Mouse (Mus musculus) neural tube, embryonic 13.5 days (tissue): ENCODE measurements at regions not wholly inside any gene's neighbourhood (a gene's known extent, or its start where the extent isn't known, plus 50 kb on each side); places are given as distances from the start of the nearest gene placed in this dataset.

Experiments used
- ATAC-seq: fragments of 200-750 bp; cut with Nextera tagmentation; 2 replicates; pipeline ENCODE4 v1.8.0; 2017; ENCODE audit warnings: low read depth, mild to moderate bottlenecking, moderate TSS enrichment, moderate library complexity
- H3K27ac ChIP-seq: fragments of 300-500 bp; sonication (generic); replicated peaks from 2 replicates; pipeline ENCODE4 v1.5.1; 2015; ENCODE audit warnings: moderate library complexity, mild to moderate bottlenecking, inconsistent platforms
- H3K27me3 ChIP-seq: fragments of 300-500 bp; sonication (generic); 2 replicates; pipeline ENCODE4 v1.6.1; 2015; ENCODE audit warnings: mild to moderate bottlenecking, inconsistent platforms
- H3K36me3 ChIP-seq: fragments of 300-500 bp; sonication (generic); 2 replicates; pipeline ENCODE4 v1.6.1; 2015; ENCODE audit warnings: mild to moderate bottlenecking, inconsistent platforms
- H3K4me1 ChIP-seq: fragments of 300-500 bp; sonication (generic); replicated peaks from 2 replicates; pipeline ENCODE4 v1.6.1; 2015; ENCODE audit warnings: inconsistent platforms
- H3K4me2 ChIP-seq: fragments of 300-500 bp; sonication (generic); 2 replicates; pipeline ENCODE4 v1.6.1; 2015; ENCODE audit warnings: inconsistent platforms, mild to moderate bottlenecking, moderate library complexity
- H3K4me3 ChIP-seq: fragments of 300-500 bp; sonication (generic); 2 replicates; pipeline ENCODE4 v1.5.1; 2015; ENCODE audit warnings: mild to moderate bottlenecking, inconsistent platforms
- H3K9ac ChIP-seq: fragments of 300-500 bp; sonication (generic); 2 replicates; pipeline ENCODE4 v1.6.1; 2015; ENCODE audit warnings: moderate library complexity, mild to moderate bottlenecking, inconsistent platforms
- H3K9me3 ChIP-seq: fragments of 300-500 bp; sonication (generic); 2 replicates; pipeline ENCODE4 v1.6.1; 2016; ENCODE audit warnings: inconsistent platforms
- WGBS: fragments of 180-500 bp; shearing (Covaris S2); methylation state at CpG from one replicate; pipeline ENCODE4 v1.1.7; 2015; 5-methylcytosine and 5-hydroxymethylcytosine counted together

DNA sequence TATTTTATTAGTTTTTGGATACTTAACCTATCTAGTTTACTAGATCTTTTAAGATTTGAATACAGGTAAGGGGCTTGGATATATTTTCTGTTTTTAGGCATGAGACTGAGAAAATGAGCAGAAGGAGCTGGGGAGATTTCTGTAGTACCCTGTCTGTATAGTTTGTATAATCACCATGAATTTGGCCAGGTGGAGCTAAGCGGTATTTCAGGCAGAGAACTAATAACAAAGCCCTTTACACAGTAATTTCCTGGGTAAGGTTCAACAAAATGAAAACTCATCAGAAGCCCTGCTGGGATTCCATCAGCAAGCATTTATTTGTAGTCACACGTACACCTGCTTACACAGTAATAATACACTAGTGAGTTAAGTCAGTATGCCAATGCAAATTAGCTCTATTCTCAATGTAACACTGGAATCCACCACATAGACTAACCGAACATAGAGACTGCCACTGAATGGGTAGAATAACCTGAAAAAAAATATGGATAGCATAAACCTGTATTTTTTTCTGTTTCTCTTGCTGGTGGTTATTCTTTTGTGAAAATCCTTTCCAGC is 1036.9 kb downstream of the Robo2 start:
- 46% methylated on average over 3 of the region's 3 CpGs for WGBS
- Histone ChIP-seq H3K9me3 (no peaks in the 10 kb centered on the region), H3K36me3 (no peaks in the 10 kb centered on the region), H3K27me3 (no peaks in the 10 kb centered on the region), H3K4me3 (no peak overlapping the region), H3K4me2 (no peak overlapping the region), H3K27ac (peak overlapping the region; percentile 62), H3K9ac (no peak overlapping the region), H3K4me1 (peaks cover 12% of the 10 kb centered on the region; the same call in 1 of the 2 replicates)
- peak; percentile 89 for ATAC-seq

GRCm38 (mm10) chr16:73368607-73369233 is 1042.9 kb downstream of the Robo2 start:
- Histone ChIP-seq H3K27me3 (no peaks in the 10 kb centered on the region), H3K9me3 (no peaks in the 10 kb centered on the region), H3K4me3 (no peak overlapping the region), H3K9ac (0 out of 2 replicates have a peak overlapping the region, but pooled peaks have one; percentile 0), H3K4me2 (no peak overlapping the region), H3K27ac (peak overlapping the region; percentile 81), H3K4me1 (peaks cover 27% of the 10 kb centered on the region), H3K36me3 (no peaks in the 10 kb centered on the region)
- peak; percentile 58; the same call in 1 of the 2 replicates for ATAC-seq
- 28% methylated on average over 10 of the region's 10 CpGs for WGBS

DNA sequence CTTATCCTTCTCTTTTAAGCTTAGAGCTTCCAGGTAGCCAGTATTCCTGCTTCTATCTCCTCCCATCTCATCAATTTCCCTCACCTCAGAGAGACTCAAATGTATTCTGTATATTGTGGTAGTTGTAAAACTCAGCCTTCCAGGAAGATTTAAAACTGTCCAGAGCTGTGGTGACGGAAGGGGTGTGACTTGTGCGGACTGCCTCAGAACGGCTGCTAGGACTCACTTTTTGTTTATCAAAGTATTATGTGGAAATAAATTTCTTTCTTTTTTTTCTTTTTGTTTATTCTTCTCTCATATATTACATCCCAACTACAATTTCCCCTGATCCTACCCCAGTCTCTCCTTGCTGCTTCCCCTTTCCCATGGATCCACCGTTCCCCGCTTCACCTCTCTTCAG is 1043.7 kb downstream of the Robo2 start:
- 65% methylated on average over 5 of the region's 5 CpGs for WGBS
- Histone ChIP-seq H3K27me3 (no peaks in the 10 kb centered on the region), H3K36me3 (no peaks in the 10 kb centered on the region), H3K27ac (peak overlapping the region; percentile 81), H3K9me3 (no peaks in the 10 kb centered on the region), H3K4me3 (no peak overlapping the region), H3K9ac (0 out of 2 replicates have a peak overlapping the region, but pooled peaks have one; percentile 0), H3K4me1 (peaks cover 27% of the 10 kb centered on the region), H3K4me2 (no peak overlapping the region)
- no peak for ATAC-seq

- H3K27me3 ChIP-seq, result no peaks in the 10 kb centered on the region
- peak overlapping the region; percentile 26 for H3K4me2 ChIP-seq
- H3K9me3 ChIP-seq, result no peaks in the 10 kb centered on the region
- WGBS, result 52% methylated on average over 17 of the region's 17 CpGs
- H3K36me3 ChIP-seq, result no peaks in the 10 kb centered on the region
- peaks cover 27% of the 10 kb centered on the region for H3K4me1 ChIP-seq
- H3K4me3 ChIP-seq, result no peak overlapping the region
- H3K27ac ChIP-seq, result peak overlapping the region; percentile 49
- ATAC-seq, result no peak
- H3K9ac ChIP-seq, result no peak overlapping the region; the same call in 1 of the 2 replicates
Measured at GRCm38 (mm10) chr16:73367226-73367840, 1044.3 kb downstream of the Robo2 start.

DNA sequence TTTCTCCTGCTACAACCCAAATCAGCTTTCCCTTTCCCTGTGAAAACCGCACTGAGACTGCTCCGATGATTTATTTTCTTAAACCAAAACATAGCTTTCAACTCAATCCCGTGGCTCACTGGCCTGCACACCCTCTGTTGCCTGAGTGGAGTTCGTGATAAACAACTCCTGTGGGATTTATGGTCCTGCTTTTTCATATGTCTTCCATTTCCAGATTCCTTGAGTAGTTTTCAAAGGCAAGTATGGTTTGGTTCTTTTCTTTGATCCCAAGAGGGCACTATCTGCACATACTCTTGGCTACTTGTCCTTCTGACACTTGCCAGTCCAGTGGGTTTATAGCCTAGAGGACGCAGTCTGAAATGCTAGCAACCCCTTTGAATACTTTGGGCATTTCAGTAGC is 1042.6 kb downstream of the Robo1 start:
- Histone ChIP-seq H3K27me3 (no peaks in the 10 kb centered on the region), H3K9ac (no peak overlapping the region), H3K36me3 (no peaks in the 10 kb centered on the region), H3K4me2 (no peak overlapping the region), H3K27ac (no peak overlapping the region), H3K9me3 (no peaks in the 10 kb centered on the region), H3K4me1 (peaks cover 5% of the 10 kb centered on the region; the same call in 1 of the 2 replicates), H3K4me3 (no peak overlapping the region)
- WGBS, result 36% methylated on average over 5 of the region's 5 CpGs
- ATAC-seq, result no peak

- Histone ChIP-seq H3K9ac (no peak overlapping the region), H3K4me3 (no peak overlapping the region), H3K9me3 (no peaks in the 10 kb centered on the region), H3K4me1 (no peaks in the 10 kb centered on the region), H3K27me3 (no peaks in the 10 kb centered on the region), H3K36me3 (no peaks in the 10 kb centered on the region), H3K4me2 (no peak overlapping the region), H3K27ac (no peak overlapping the region)
- no peak for ATAC-seq
- WGBS, result 86% methylated on average over 1 of the region's 1 CpGs
Measured at GRCm38 (mm10) chr16:73343941-73344340, 1035.8 kb downstream of the Robo1 start.

- 75% methylated on average over 3 of the region's 3 CpGs for WGBS
- Histone ChIP-seq H3K36me3 (no peaks in the 10 kb centered on the region), H3K27ac (no peak overlapping the region), H3K4me2 (no peak overlapping the region), H3K9me3 (no peaks in the 10 kb centered on the region), H3K4me1 (no peaks in the 10 kb centered on the region), H3K27me3 (no peaks in the 10 kb centered on the region), H3K9ac (no peak overlapping the region), H3K4me3 (no peak overlapping the region)
- no peak for ATAC-seq
Measured at GRCm38 (mm10) chr16:73343531-73343930, 1035.4 kb downstream of the Robo1 start.

- Histone ChIP-seq H3K27me3 (no peaks in the 10 kb centered on the region), H3K4me3 (no peak overlapping the region), H3K9ac (no peak overlapping the region), H3K4me2 (no peak overlapping the region), H3K9me3 (no peaks in the 10 kb centered on the region), H3K36me3 (no peaks in the 10 kb centered on the region), H3K27ac (no peak overlapping the region), H3K4me1 (no peaks in the 10 kb centered on the region)
- WGBS, result 92% methylated on average over 2 of the region's 2 CpGs
- ATAC-seq, result no peak
Measured at GRCm38 (mm10) chr16:73317644-73318043, 1009.5 kb downstream of the Robo1 start.

- no peak overlapping the region for H3K4me3 ChIP-seq
- no peak for ATAC-seq
- WGBS, result 68% methylated on average over 5 of the region's 5 CpGs
- no peak overlapping the region for H3K9ac ChIP-seq
- no peaks in the 10 kb centered on the region for H3K36me3 ChIP-seq
- H3K9me3 ChIP-seq, result no peaks in the 10 kb centered on the region
- no peak overlapping the region for H3K27ac ChIP-seq
- H3K4me2 ChIP-seq, result no peak overlapping the region
- no peaks in the 10 kb centered on the region for H3K27me3 ChIP-seq
- no peaks in the 10 kb centered on the region for H3K4me1 ChIP-seq
Measured at GRCm38 (mm10) chr16:73310096-73310495, 1002.0 kb downstream of the Robo1 start.

DNA sequence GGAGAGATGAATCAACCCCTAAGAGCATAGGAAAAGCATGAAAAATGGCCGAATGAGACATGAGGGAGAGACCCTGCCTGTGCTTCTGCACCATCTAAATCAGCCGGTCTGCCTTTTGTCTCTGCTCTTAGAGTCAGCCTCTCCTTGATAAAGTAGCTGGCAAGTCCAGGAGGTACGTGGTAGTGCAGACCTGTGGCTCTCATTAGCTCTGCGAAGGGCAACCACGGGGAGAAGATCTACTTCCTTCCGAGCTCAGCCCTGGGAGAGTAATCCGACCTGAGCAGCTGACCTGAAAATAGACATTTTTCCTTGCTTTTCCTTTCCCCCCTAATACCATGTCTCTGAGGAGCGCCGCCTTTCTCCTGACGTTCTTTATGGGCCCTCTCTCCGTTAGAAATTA is 971.8 kb downstream of the Robo1 start:
- peaks cover 12% of the 10 kb centered on the region; the same call in 1 of the 2 replicates for H3K4me1 ChIP-seq
- H3K27ac ChIP-seq, result no peak overlapping the region; the same call in 1 of the 2 replicates
- H3K4me2 ChIP-seq, result peak overlapping the region; percentile 37
- no peaks in the 10 kb centered on the region for H3K9me3 ChIP-seq
- 35% methylated on average over 11 of the region's 11 CpGs for WGBS
- peak; percentile 56 for ATAC-seq
- no peaks in the 10 kb centered on the region for H3K36me3 ChIP-seq
- H3K27me3 ChIP-seq, result no peaks in the 10 kb centered on the region
- H3K9ac ChIP-seq, result no peak overlapping the region; the same call in 1 of the 2 replicates
- no peak overlapping the region for H3K4me3 ChIP-seq

DNA sequence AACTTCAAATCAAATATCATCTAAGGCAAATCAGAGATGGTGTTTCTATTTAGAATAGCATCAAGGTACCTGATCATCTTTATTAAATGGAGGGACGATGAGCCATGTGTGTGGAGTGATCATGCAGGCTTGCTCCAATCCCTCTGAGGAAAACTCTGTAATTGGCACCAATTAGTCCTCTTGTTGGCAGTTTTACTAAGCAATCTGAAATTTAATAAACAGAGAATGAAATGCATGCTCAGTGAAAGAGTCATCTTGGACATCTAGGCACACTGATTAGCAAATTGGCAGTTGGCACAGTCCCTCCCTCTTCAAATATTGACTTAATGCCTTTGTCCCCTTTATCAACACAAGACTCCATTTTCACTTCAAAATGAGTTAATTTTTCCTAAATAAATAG is 951.6 kb downstream of the Robo1 start:
- no peak overlapping the region for H3K4me3 ChIP-seq
- WGBS, result 60% methylated on average over 1 of the region's 1 CpGs

GRCm38 (mm10) chr16:73259283-73259682 is 951.2 kb downstream of the Robo1 start:
- Histone ChIP-seq H3K4me2 (no peak overlapping the region), H3K36me3 (no peaks in the 10 kb centered on the region), H3K9me3 (0 out of 2 replicates have a peak, but pooled peaks cover 3% of the 10 kb centered on the region), H3K27ac (no peak overlapping the region), H3K4me1 (no peaks in the 10 kb centered on the region), H3K9ac (no peak overlapping the region), H3K27me3 (no peaks in the 10 kb centered on the region), H3K4me3 (no peak overlapping the region)
- no peak for ATAC-seq
- 88% methylated on average over 3 of the region's 3 CpGs for WGBS

More for the DNA sequence above, 951.6 kb downstream of the Robo1 start:
- Histone ChIP-seq H3K4me2 (no peak overlapping the region), H3K9ac (no peak overlapping the region), H3K27me3 (no peaks in the 10 kb centered on the region), H3K9me3 (0 out of 2 replicates have a peak, but pooled peaks cover 3% of the 10 kb centered on the region), H3K27ac (no peak overlapping the region), H3K36me3 (no peaks in the 10 kb centered on the region), H3K4me1 (no peaks in the 10 kb centered on the region)
- 0 out of 2 replicates have a peak, but pooled peaks have one; percentile 27 for ATAC-seq
